Mouse (Mus musculus): Measurements from ENCODE around the gene Ric8b. TPM values are rescaled to one million over a fixed set of nuclear protein-coding genes. Genes with fewer than 3 reads are reported as not detected.

Ric8b gene
- 6.4 and 6.7 TPM in 2 replicates for polyA plus RNA-seq (2012; rRNA removed)

GRCm38 (mm10) chr10:84916810-84917730 lies at the start of gene Ric8b:
Gene Ric8b (plus strand): TSS chr10:84917616.

Other genes starting within 250 kb of the Ric8b start
- not detected in 2 replicates for gene Rfx4, start 161.6 kb upstream of the Ric8b start, polyA plus RNA-seq (2012; rRNA removed)
- gene Fhl4, start 184.9 kb downstream of the Ric8b start, polyA plus RNA-seq (2012; rRNA removed): 0.09 TPM in 2 replicates
- gene Tmem263, start 185.0 kb downstream of the Ric8b start, polyA plus RNA-seq (2012; rRNA removed): 5.6 and 9.8 TPM in 2 replicates
- gene Mterf2, start 210.4 kb downstream of the Ric8b start, polyA plus RNA-seq (2012; rRNA removed): 0.36 and 1.5 TPM in 2 replicates